Mouse (Mus musculus): ENCODE results near the gene P2ry2. TPM values are rescaled to one million over a fixed set of nuclear protein-coding genes. Genes with fewer than 3 reads are reported as not detected.

P2ry2 gene
- total and polyA plus RNA-seq, 2 experiments from 2014 or later = 0.51 to 0.52 TPM

- DNase-seq (ENCODE audit: low spot score) = peak; percentile 20
- no peaks in the 10 kb centered on the region for H3K36me3 ChIP-seq (ENCODE audit: insufficient read depth, low read length)
- WGBS = 63% methylated on average over 5 of the region's 5 CpGs
Measured at GRCm38 (mm10) chr7:101028444-101028757, 15.7 kb upstream of the P2ry2 start.

GRCm38 (mm10) chr7:101027623-101028443, 15.2 kb upstream of the P2ry2 start:
- DNase-seq (ENCODE audit: low spot score) (no peak), ATAC-seq (no peak)
- Histone ChIP-seq H3K27me3 (ENCODE audit: insufficient read depth, low read length) (no peaks in the 10 kb centered on the region), H3K9me3 (ENCODE audit: low read length) (no peaks in the 10 kb centered on the region), H3K9ac (replicated peaks; ENCODE audit: low read length) (no peak overlapping the region), H3K36me3 (ENCODE audit: insufficient read depth, low read length) (no peaks in the 10 kb centered on the region), H3K4me2 (ENCODE audit: low read depth, low read length) (no peak overlapping the region), H3K4me3 (ENCODE audit: low read length) (no peak overlapping the region), H3K4me1 (ENCODE audit: insufficient read depth, low read length) (no peaks in the 10 kb centered on the region), H3K27ac (no peak overlapping the region)
- no peak for TF ChIP-seq CTCF (IDR thresholded peaks at IDR 0.05; ENCODE audit: low read depth)
- WGBS = 80% methylated on average over 10 of the region's 10 CpGs

More at GRCm38 (mm10) chr7:101028444-101028757, 15.7 kb upstream of the P2ry2 start:
- no peak overlapping the region for H3K4me2 ChIP-seq (ENCODE audit: low read depth, low read length)
- no peaks in the 10 kb centered on the region for H3K9me3 ChIP-seq (ENCODE audit: low read length)
- H3K9ac ChIP-seq (replicated peaks; ENCODE audit: low read length) = no peak overlapping the region
- 0 out of 2 replicates have a peak, but pooled peaks have one; percentile 29 for ATAC-seq
- no peak overlapping the region for H3K4me3 ChIP-seq (ENCODE audit: low read length)
- no peaks in the 10 kb centered on the region for H3K4me1 ChIP-seq (ENCODE audit: insufficient read depth, low read length)
- no peaks in the 10 kb centered on the region for H3K27me3 ChIP-seq (ENCODE audit: insufficient read depth, low read length)
- H3K27ac ChIP-seq = no peak overlapping the region
- no peak for TF ChIP-seq CTCF (IDR thresholded peaks at IDR 0.05; ENCODE audit: low read depth)

- no peak overlapping the region for H3K4me2 ChIP-seq (ENCODE audit: low read depth, low read length)
- no peaks in the 10 kb centered on the region for H3K4me1 ChIP-seq (ENCODE audit: insufficient read depth, low read length)
- TF ChIP-seq CTCF (IDR thresholded peaks at IDR 0.05; ENCODE audit: low read depth) = no peak
- H3K4me3 ChIP-seq (ENCODE audit: low read length) = no peak overlapping the region
- WGBS = 73% methylated on average over 5 of the region's 5 CpGs
- H3K27ac ChIP-seq = no peak overlapping the region
- ATAC-seq (no peak), DNase-seq (ENCODE audit: low spot score) (no peak)
- H3K36me3 ChIP-seq (ENCODE audit: insufficient read depth, low read length) = no peaks in the 10 kb centered on the region
- no peaks in the 10 kb centered on the region for H3K9me3 ChIP-seq (ENCODE audit: low read length)
- H3K9ac ChIP-seq (replicated peaks; ENCODE audit: low read length) = no peak overlapping the region
- no peaks in the 10 kb centered on the region for H3K27me3 ChIP-seq (ENCODE audit: insufficient read depth, low read length)
Measured at GRCm38 (mm10) chr7:101026836-101027235, 14.2 kb upstream of the P2ry2 start.

GRCm38 (mm10) chr7:101017492-101017891, 4.8 kb upstream of the P2ry2 start:
- DNase-seq (ENCODE audit: low spot score) (no peak), ATAC-seq (no peak; the same call in none of the 2 replicates)
- TF ChIP-seq CTCF (IDR thresholded peaks at IDR 0.05; ENCODE audit: low read depth) = no peak
- H3K4me2 ChIP-seq (ENCODE audit: low read depth, low read length) = no peak overlapping the region
- 52% methylated on average over 6 of the region's 6 CpGs for WGBS
- H3K9ac ChIP-seq (replicated peaks; ENCODE audit: low read length) = no peak overlapping the region
- no peak overlapping the region for H3K4me3 ChIP-seq (ENCODE audit: low read length)
- peak overlapping the region; percentile 48; the same call in 1 of the 2 replicates for H3K27ac ChIP-seq
- no peaks in the 10 kb centered on the region for H3K36me3 ChIP-seq (ENCODE audit: insufficient read depth, low read length)
- H3K9me3 ChIP-seq (ENCODE audit: low read length) = no peaks in the 10 kb centered on the region
- H3K27me3 ChIP-seq (ENCODE audit: insufficient read depth, low read length) = no peaks in the 10 kb centered on the region
- H3K4me1 ChIP-seq (ENCODE audit: insufficient read depth, low read length) = 0 out of 2 replicates have a peak, but pooled peaks cover 3% of the 10 kb centered on the region

- DNase-seq (ENCODE audit: low spot score) (peak; percentile 67), ATAC-seq (peak; percentile 84)
- H3K4me2 ChIP-seq (ENCODE audit: low read depth, low read length) = no peak overlapping the region
- 41% methylated on average over 7 of the region's 7 CpGs for WGBS
- H3K36me3 ChIP-seq (ENCODE audit: insufficient read depth, low read length) = no peaks in the 10 kb centered on the region
- H3K4me3 ChIP-seq (ENCODE audit: low read length) = no peak overlapping the region
- no peak for TF ChIP-seq CTCF (IDR thresholded peaks at IDR 0.05; ENCODE audit: low read depth)
- H3K9ac ChIP-seq (replicated peaks; ENCODE audit: low read length) = no peak overlapping the region
- 0 out of 2 replicates have a peak, but pooled peaks cover 3% of the 10 kb centered on the region for H3K4me1 ChIP-seq (ENCODE audit: insufficient read depth, low read length)
- H3K27me3 ChIP-seq (ENCODE audit: insufficient read depth, low read length) = no peaks in the 10 kb centered on the region
- H3K9me3 ChIP-seq (ENCODE audit: low read length) = no peaks in the 10 kb centered on the region
- H3K27ac ChIP-seq = peak overlapping the region; percentile 48; the same call in 1 of the 2 replicates
Measured at GRCm38 (mm10) chr7:101017021-101017461, 4.4 kb upstream of the P2ry2 start.

- H3K9me3 ChIP-seq (ENCODE audit: low read length) = no peaks in the 10 kb centered on the region
- 46% methylated on average over 1 of the region's 1 CpGs for WGBS
- 0 out of 2 replicates have a peak, but pooled peaks cover 7% of the 10 kb centered on the region for H3K4me1 ChIP-seq (ENCODE audit: insufficient read depth, low read length)
- no peak overlapping the region for H3K9ac ChIP-seq (replicated peaks; ENCODE audit: low read length)
- H3K27me3 ChIP-seq (ENCODE audit: insufficient read depth, low read length) = peaks cover 12% of the 10 kb centered on the region; the same call in 1 of the 2 replicates
- H3K36me3 ChIP-seq (ENCODE audit: insufficient read depth, low read length) = no peaks in the 10 kb centered on the region
- ATAC-seq (no peak), DNase-seq (ENCODE audit: low spot score) (no peak)
- no peak overlapping the region for H3K4me2 ChIP-seq (ENCODE audit: low read depth, low read length)
- no peak overlapping the region for H3K27ac ChIP-seq
- H3K4me3 ChIP-seq (ENCODE audit: low read length) = no peak overlapping the region
- TF ChIP-seq CTCF (IDR thresholded peaks at IDR 0.05; ENCODE audit: low read depth) = no peak
Measured at GRCm38 (mm10) chr7:101014985-101015384, 2.3 kb upstream of the P2ry2 start.

GRCm38 (mm10) chr7:101014041-101014440, 1.4 kb upstream of the P2ry2 start:
- DNase-seq (ENCODE audit: low spot score) (no peak), ATAC-seq (no peak)
- H3K4me3 ChIP-seq (ENCODE audit: low read length) = no peak overlapping the region
- H3K9ac ChIP-seq (replicated peaks; ENCODE audit: low read length) = no peak overlapping the region
- H3K27ac ChIP-seq = no peak overlapping the region
- 30% methylated on average over 9 of the region's 9 CpGs for WGBS
- no peaks in the 10 kb centered on the region for H3K36me3 ChIP-seq (ENCODE audit: insufficient read depth, low read length)
- no peak overlapping the region for H3K4me2 ChIP-seq (ENCODE audit: low read depth, low read length)
- no peak for TF ChIP-seq CTCF (IDR thresholded peaks at IDR 0.05; ENCODE audit: low read depth)
- H3K9me3 ChIP-seq (ENCODE audit: low read length) = no peaks in the 10 kb centered on the region
- peaks cover 14% of the 10 kb centered on the region; the same call in 1 of the 2 replicates for H3K27me3 ChIP-seq (ENCODE audit: insufficient read depth, low read length)
- 0 out of 2 replicates have a peak, but pooled peaks cover 7% of the 10 kb centered on the region for H3K4me1 ChIP-seq (ENCODE audit: insufficient read depth, low read length)
